Comparison of ENCODE assay signal across 16 mouse cellular contexts in genomic region chr5:8838661-8839438, GRCm38 (mm10). TPM values are rescaled to one million over a fixed set of nuclear protein-coding genes. Genes with fewer than 3 reads are reported as not detected.
DNase-seq lines count a peak whose midpoint lies in the region; ATAC-seq and TF ChIP-seq lines count a peak whose summit lies in the region.
"Had no signal": no experiment of that assay in that cellular context is flagged by ENCODE, and none has a peak within 500 bp of the region (broad histone marks: within the 10 kb centered on the region; RNA-seq: fewer than 3 reads in every experiment).

No protein-coding gene starts in this region.

- 56% methylated on average over 8 of the region's 8 CpGs for WGBS in lung, embryonic 14.5 days
- WGBS in lung, adult 2 months = 54% methylated on average over 8 of the region's 8 CpGs

- TF ChIP-seq CTCF in lung, embryonic 14.5 days (IDR thresholded peaks at IDR 0.05; ENCODE audit: low read depth) = peak; percentile 10; the same call in 1 of the 2 replicates
- no peak for TF ChIP-seq CTCF in lung, adult 2 months (IDR thresholded peaks at IDR 0.05; ENCODE audit: insufficient read depth, low read length)

- no peaks in the 10 kb centered on the region for H3K36me3 ChIP-seq in lung, embryonic 14.5 days (ENCODE audit: insufficient read depth)
- H3K36me3 ChIP-seq: liver, embryonic 13.5 days; neural tube, embryonic 13.5 days had no signal

- no peaks in the 10 kb centered on the region for H3K27me3 ChIP-seq in lung, embryonic 14.5 days (ENCODE audit: insufficient read depth, low read length)
- H3K27me3 ChIP-seq: liver, embryonic 13.5 days; neural tube, embryonic 13.5 days had no signal

- DNase-seq in cerebellum, postnatal 10 days = peak; percentile 49 to 51
- peak; percentile 37 for DNase-seq in lung, embryonic 14.5 days
- DNase-seq in lung, adult 2 months = no peak
- peak; percentile 30 for DNase-seq in MN1 (ENCODE audit: low spot score)
- DNase-seq in induced T-regulatory cell, adult 2 months (ENCODE audit: low read depth) = peak; percentile 63
- no peak for DNase-seq in layer of hippocampus, postnatal 36 days
- DNase-seq: cerebellum, adult 8-10 months; heart, postnatal 10 days; kidney, adult 11 months; liver, embryonic 13.5 days; thymus, adult 18-20 months had no signal

- H3K27ac ChIP-seq in lung, embryonic 14.5 days (ENCODE audit: low read depth) = no peak overlapping the region
- H3K27ac ChIP-seq: liver, embryonic 13.5 days; macrophage; neural tube, embryonic 13.5 days had no signal

- no peak overlapping the region for H3K4me3 ChIP-seq in lung, embryonic 14.5 days (ENCODE audit: low read depth, low read length)
- H3K4me3 ChIP-seq in lung, adult 2 months (replicated peaks; ENCODE audit: extremely low read depth, low read depth, low read length) = no peak overlapping the region
- H3K4me3 ChIP-seq: liver, embryonic 13.5 days; neural tube, embryonic 13.5 days had no signal

- no peak overlapping the region for H3K4me2 ChIP-seq in lung, embryonic 14.5 days
- H3K4me2 ChIP-seq: liver, embryonic 13.5 days; neural tube, embryonic 13.5 days had no signal

- no peaks in the 10 kb centered on the region for H3K9me3 ChIP-seq in lung, embryonic 14.5 days (ENCODE audit: low read depth, low read length)
- H3K9me3 ChIP-seq: liver, embryonic 13.5 days; neural tube, embryonic 13.5 days had no signal

- no peak overlapping the region for H3K9ac ChIP-seq in lung, embryonic 14.5 days
- H3K9ac ChIP-seq: liver, embryonic 13.5 days; neural tube, embryonic 13.5 days had no signal

- no peak for TF ChIP-seq POLR2A in lung, adult 2 months (IDR thresholded peaks at IDR 0.05; ENCODE audit: borderline replicate concordance, extremely low read depth, low read depth, low read length)

- no peak for ATAC-seq in cerebellum, adult (ENCODE audit: insufficient number of reproducible peaks, low FRiP score, low TSS enrichment)
- peak; percentile 44; the same call in 1 of the 2 replicates for ATAC-seq in lung, embryonic 14.5 days (ENCODE audit: insufficient read depth)
- ATAC-seq in megakaryocyte progenitor cell, adult 5-6 weeks (replicated peaks; ENCODE audit: poor library complexity) = no peak

- no peaks in the 10 kb centered on the region for H3K4me1 ChIP-seq in lung, embryonic 14.5 days (ENCODE audit: insufficient read depth)
- no peaks in the 10 kb centered on the region for H3K4me1 ChIP-seq in lung, adult 2 months (ENCODE audit: control insufficient read depth, insufficient read depth, low read length)
- H3K4me1 ChIP-seq: liver, embryonic 13.5 days; neural tube, embryonic 13.5 days had no signal

RNA-seq across cellular contexts. Expression of gene Abcb1b, which starts 40.9 kb away (rescaled TPM):
- polyA plus RNA-seq in lung, embryonic 14.5 days (2014; fragmentation: Nextera tagmentation; extraction: Ambion mirVana) = 1.2 and 1.7 TPM in 2 replicates
- polyA plus RNA-seq in lung, adult 2 months (2012; rRNA removed) = 0.92 and 1.5 TPM in 2 replicates
- 1 to 10 TPM; 3.3 to 3.5 TPM for total RNA-seq in layer of hippocampus, postnatal 36 days (2021)
- 11.4 and 17.3 TPM in 2 replicates for total RNA-seq in megakaryocyte progenitor cell, adult 5-6 weeks (2015)
- 26.9 and 27.2 TPM in 2 replicates for total RNA-seq in megakaryocyte progenitor cell, adult 5-6 weeks (2017)

RNA-seq across cellular contexts. Expression of gene Abcb4, which starts 54.7 kb away (rescaled TPM):
- polyA plus RNA-seq in lung, embryonic 14.5 days (2014; fragmentation: Nextera tagmentation; extraction: Ambion mirVana) = 0.19 and 0.22 TPM in 2 replicates
- 0.15 and 0.34 TPM in 2 replicates for polyA plus RNA-seq in lung, adult 2 months (2012; rRNA removed)
- total RNA-seq in layer of hippocampus, postnatal 36 days (2021) = 1 to 10 TPM; 4.6 to 7.0 TPM
- 9.0 and 13.4 TPM in 2 replicates for total RNA-seq in megakaryocyte progenitor cell, adult 5-6 weeks (2015)
- total RNA-seq in megakaryocyte progenitor cell, adult 5-6 weeks (2017) = 17.4 and 34.4 TPM in 2 replicates
- total RNA-seq: ES-E14 had no signal

Comparison
In these comparisons a context has a peak if more than half of its experiments do, and no peak if none do; other contexts are left out.
1. DNase-seq: peak in cerebellum, postnatal 10 days (2 of 2), lung, embryonic 14.5 days (single experiment), MN1 (single experiment) and induced T-regulatory cell, adult 2 months (single experiment); none in lung, adult 2 months (single experiment) and layer of hippocampus, postnatal 36 days (0 of 2).